Mouse (Mus musculus) cortical plate, adult 2 months (tissue): Measurements from ENCODE around the gene Scamp3. TPM values are rescaled to one million over a fixed set of nuclear protein-coding genes. Genes with fewer than 3 reads are reported as not detected.
A peak's percentile ranks its signal among the peaks of the same experiment; 100 is the strongest.

ENCODE experiments used
- H3K27ac ChIP-seq: fragments of 200-500 bp; 2 replicates; pipeline ENCODE4 v1.5.1; 2012; ENCODE audit warnings: low read length, control low read depth, inconsistent platforms; ENCODE audit not compliant: insufficient read depth
- H3K4me1 ChIP-seq: fragments of 200-500 bp; 2 replicates; pipeline ENCODE4 v1.6.1; 2011; ENCODE audit warnings: low read length; ENCODE audit not compliant: control insufficient read depth, insufficient read depth
- H3K4me3 ChIP-seq: fragments of 200-500 bp; 2 replicates; pipeline ENCODE4 v1.5.1; 2011; ENCODE audit warnings: mild to moderate bottlenecking, low read length, control low read depth; ENCODE audit not compliant: insufficient read depth
- CTCF ChIP-seq: fragments of 200-500 bp; IDR thresholded peaks from 2 replicates; pipeline ENCODE4 v1.5.1; 2011; ENCODE audit warnings: mild to moderate bottlenecking, control low read depth, low read length; ENCODE audit not compliant: insufficient read depth; ENCODE audit errors: extremely low read depth
- POLR2A ChIP-seq: fragments of 200-500 bp; IDR thresholded peaks from 2 replicates; pipeline ENCODE4 v1.6.1; 2011; ENCODE audit warnings: mild to moderate bottlenecking, low read length, control low read depth; ENCODE audit not compliant: insufficient read depth; ENCODE audit errors: extremely low read depth
- polyA plus RNA-seq: library from polyadenylated mRNA; depleted of rRNA; stranded (reverse); fragments of >200 nt; gene quantifications from 2 replicates; pipeline ENCODE4 v1.2.3, GENCODE M21; 2012

The Scamp3 gene
- polyA plus RNA-seq, 1 experiment: 95.7 TPM

- H3K4me1 ChIP-seq: peaks cover 14% of the 10 kb centered on the region
- H3K4me3 ChIP-seq: no peak overlapping the region
- TF ChIP-seq CTCF (no peak), POLR2A (no peak)
- no peak overlapping the region for H3K27ac ChIP-seq
Measured at GRCm38 (mm10) chr3:89161786-89162185, 15.5 kb upstream of the Scamp3 start.

GRCm38 (mm10) chr3:89163123-89163522, 14.2 kb upstream of the Scamp3 start:
- no peak for TF ChIP-seq POLR2A
- no peak for TF ChIP-seq CTCF
- Histone ChIP-seq H3K27ac (no peak overlapping the region), H3K4me1 (peaks cover 13% of the 10 kb centered on the region)

DNA sequence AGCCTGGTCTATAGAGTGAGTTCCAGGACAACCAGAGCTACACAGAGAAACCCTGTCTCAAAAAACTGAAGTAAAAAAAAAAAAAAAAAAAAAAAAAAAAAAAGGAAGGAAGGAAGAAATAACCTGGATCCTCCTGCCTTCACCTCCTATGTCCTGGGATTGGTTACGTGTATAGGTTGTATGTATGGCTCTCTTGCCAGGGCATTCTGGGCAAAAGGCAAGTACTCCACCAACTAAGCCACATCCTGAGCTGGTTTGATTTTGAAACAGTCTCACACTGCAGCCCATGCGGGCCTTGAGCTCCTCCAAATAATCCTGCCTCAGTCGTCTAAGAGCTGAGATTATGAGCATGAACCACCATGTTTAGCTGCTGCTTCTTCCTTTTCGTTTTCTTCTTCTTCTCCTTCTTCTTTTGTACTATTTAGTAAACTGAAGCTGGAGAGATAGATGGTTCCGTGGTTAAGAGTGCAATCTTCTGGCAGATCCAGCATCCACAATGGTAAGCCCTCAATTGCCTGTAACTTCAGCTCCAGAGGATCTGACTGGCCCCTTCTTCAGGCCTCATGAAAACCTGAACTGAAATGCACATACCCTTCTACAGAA, 13.5 kb upstream of the Scamp3 start:
- H3K27ac ChIP-seq: no peak overlapping the region
- H3K4me1 ChIP-seq: peaks cover 11% of the 10 kb centered on the region
- no peak overlapping the region; the same call in 1 of the 2 replicates for H3K4me3 ChIP-seq
- TF ChIP-seq POLR2A (no peak), CTCF (no peak)

More at GRCm38 (mm10) chr3:89163123-89163522, 14.2 kb upstream of the Scamp3 start:
- H3K4me3 ChIP-seq: no peak overlapping the region

DNA sequence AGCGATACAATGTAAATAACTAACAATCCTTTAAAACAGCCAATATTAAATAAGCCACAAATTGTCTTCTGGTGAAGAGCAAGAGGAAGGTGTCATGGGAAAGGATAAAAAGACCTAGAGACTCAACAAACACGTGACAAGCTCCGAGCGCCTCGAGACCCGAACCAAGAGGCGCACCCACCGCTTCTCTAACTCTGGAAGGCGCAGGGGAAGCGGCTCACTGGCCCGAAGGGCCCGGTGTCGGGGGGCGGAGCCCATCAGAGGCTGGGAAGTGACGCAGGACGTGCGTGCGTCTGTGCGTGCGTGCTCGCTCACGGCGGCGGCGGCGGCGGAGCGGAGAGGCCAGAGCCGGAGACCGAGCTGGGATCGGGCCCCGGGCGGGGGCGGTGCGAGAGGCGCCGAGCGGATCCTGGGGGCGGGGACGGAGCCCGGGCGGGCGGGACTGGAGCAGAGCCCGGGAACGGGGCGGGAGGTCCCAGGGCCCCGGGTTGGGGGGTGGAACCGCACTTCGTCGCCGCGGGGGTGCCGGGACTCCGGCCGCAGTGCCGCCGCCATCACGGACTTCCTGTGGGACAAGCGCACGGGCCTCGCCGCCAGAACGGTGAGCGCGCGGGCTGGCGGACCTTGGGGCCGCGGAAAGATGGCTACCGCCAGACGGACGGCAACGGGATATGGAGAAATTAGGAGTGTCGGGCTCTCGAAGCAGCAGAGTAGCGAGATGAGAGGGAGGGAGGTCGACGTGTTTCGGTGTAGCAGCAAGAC, 12.6 kb upstream of the Scamp3 start, which contains the start of gene Clk2:
Gene Clk2 (plus strand): TSS at position 290 of the 762 bp plus-strand sequence.
- TF ChIP-seq CTCF (no peak), POLR2A (peak; percentile 87)
- H3K27ac ChIP-seq: peak within 1 kb of the TSS; percentile 89
- H3K4me1 ChIP-seq: peaks cover 11% of the 10 kb centered on the region
- peak within 1 kb of the TSS; percentile 98 for H3K4me3 ChIP-seq

DNA sequence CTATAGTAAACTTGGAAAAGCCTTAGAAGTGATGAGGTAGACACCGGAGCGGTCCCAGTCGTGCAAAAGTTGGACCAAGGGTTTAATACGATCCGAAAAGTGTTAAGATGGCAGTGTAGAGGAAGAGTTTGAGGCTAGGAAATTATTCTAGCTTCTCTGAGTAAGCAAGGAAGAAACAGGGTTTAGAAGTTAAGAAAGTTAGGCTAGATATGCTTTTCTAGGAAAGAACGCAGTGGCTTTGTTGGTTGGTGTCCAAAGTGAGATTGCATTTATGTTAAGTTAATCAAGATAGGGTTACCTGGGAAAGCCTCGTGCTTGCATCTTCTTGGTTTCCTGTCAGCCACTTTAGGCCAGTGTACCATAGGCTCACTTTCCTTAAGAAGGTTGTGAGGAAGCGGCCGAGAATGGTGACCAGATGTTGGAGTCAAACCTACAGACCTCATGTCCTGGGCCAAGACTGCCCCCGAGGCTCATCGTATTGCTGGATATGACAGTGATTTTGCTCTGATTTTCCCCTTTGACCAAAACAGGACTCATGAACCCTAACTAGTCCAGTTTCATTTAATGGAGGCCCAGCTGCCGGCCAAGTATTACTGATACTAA, 11.9 kb upstream of the Scamp3 start:
- H3K4me3 ChIP-seq: peak overlapping the region; percentile 98
- H3K27ac ChIP-seq: peak overlapping the region; percentile 87; the same call in 1 of the 2 replicates
- peaks cover 11% of the 10 kb centered on the region for H3K4me1 ChIP-seq
- TF ChIP-seq POLR2A: no peak
- no peak for TF ChIP-seq CTCF

DNA sequence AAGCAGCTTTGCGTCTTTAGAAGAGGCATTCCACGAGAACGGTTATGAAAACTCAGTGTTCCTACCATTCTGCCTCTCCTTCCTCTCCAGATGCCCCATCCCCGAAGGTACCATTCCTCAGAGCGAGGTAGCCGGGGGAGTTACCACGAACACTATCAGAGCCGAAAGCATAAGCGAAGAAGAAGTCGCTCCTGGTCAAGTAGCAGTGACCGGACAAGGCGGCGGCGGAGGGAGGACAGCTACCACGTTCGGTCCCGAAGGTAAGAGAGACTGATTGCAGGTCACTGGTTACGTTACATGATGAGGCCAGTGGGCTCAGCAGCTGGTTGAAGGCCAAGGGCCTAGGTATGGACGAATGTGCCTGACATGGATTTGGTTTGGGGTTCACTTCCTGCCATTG, 10.3 kb upstream of the Scamp3 start:
- Histone ChIP-seq H3K4me1 (peaks cover 11% of the 10 kb centered on the region), H3K27ac (no peak overlapping the region), H3K4me3 (no peak overlapping the region)
- TF ChIP-seq POLR2A: no peak

DNA sequence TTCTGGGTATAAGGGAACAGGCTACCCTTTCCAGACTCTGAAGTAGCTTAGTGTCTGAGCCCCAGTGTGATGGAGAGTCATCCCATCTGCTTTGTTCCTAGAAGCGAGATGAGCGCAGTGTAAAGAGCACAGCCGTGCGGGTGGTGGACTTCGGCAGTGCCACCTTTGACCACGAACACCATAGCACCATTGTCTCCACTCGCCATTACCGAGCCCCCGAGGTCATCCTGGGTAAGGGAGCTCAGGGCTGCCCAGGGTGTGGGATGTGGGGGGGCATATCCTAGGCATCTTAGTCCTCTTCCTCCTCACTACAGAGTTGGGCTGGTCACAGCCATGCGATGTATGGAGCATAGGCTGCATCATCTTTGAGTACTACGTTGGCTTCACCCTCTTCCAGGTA, 2.4 kb upstream of the Scamp3 start:
- Histone ChIP-seq H3K4me1 (no peaks in the 10 kb centered on the region; the same call in 1 of the 2 replicates), H3K27ac (no peak overlapping the region)
- TF ChIP-seq CTCF (no peak), POLR2A (no peak)

GRCm38 (mm10) chr3:89175544-89175943, 1.7 kb upstream of the Scamp3 start:
- H3K27ac ChIP-seq: no peak overlapping the region
- H3K4me1 ChIP-seq: no peaks in the 10 kb centered on the region; the same call in 1 of the 2 replicates
- TF ChIP-seq POLR2A (no peak), CTCF (no peak)
- no peak overlapping the region for H3K4me3 ChIP-seq

More for the DNA sequence above, 2.4 kb upstream of the Scamp3 start:
- no peak overlapping the region for H3K4me3 ChIP-seq

DNA sequence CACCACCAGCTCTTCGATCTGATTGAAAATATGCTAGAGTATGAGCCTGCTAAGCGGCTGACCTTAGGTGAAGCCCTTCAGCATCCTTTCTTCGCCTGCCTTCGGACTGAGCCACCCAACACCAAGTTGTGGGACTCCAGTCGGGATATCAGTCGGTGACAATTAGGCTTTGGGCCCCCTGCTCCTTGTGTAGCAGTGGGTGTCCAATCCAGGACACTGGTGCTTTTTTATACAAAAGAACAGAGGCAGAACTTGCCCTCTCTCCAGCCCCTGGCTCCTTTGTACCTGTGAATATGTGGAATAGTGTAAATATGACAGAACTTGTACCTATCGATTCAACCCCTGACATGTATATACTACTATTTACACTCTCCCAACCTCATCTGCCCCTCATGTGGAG, 852 bp upstream of the Scamp3 start:
- no peak for TF ChIP-seq POLR2A
- TF ChIP-seq CTCF: no peak
- Histone ChIP-seq H3K4me3 (no peak overlapping the region), H3K4me1 (no peaks in the 10 kb centered on the region; the same call in 1 of the 2 replicates), H3K27ac (no peak overlapping the region)

DNA sequence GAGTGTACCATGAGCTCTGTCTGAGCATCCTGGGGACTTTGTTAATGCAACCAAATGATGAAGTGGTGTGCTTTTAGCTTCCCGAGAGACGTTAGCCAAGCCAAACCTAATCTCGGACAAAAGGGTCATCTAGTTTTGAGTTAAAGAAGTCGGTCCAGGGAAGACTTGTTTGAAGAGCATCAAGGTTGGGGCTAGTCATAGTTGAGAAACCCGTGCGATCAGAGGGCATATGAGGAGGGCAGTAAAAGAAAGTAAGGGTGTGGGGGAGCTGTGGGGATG, 773 bp downstream of the Scamp3 start:
- H3K4me3 ChIP-seq: peak overlapping the region; percentile 74
- TF ChIP-seq CTCF (no peak), POLR2A (no peak)
- H3K4me1 ChIP-seq: no peaks in the 10 kb centered on the region; the same call in 1 of the 2 replicates
- no peak overlapping the region for H3K27ac ChIP-seq

- Histone ChIP-seq H3K4me3 (no peak overlapping the region), H3K4me1 (no peaks in the 10 kb centered on the region; the same call in 1 of the 2 replicates), H3K27ac (no peak overlapping the region)
- TF ChIP-seq POLR2A (no peak), CTCF (no peak)
Measured at GRCm38 (mm10) chr3:89179056-89179455, 1.8 kb downstream of the Scamp3 start.
